In genomic region chr12:73482858-73483257, GRCm38 (mm10) we compare ENCODE assay signal across 15 mouse cellular contexts.
"Had no signal": no experiment of that assay in that cellular context is flagged by ENCODE, and none has a peak within 500 bp of the region (broad histone marks: within the 10 kb centered on the region; RNA-seq: fewer than 3 reads in every experiment).

No protein-coding gene starts in this region.

- DNase-seq: kidney, adult 18-20 months; kidney, adult 9 months; kidney, postnatal 14 days; kidney, postnatal 4 days; layer of hippocampus, adult 9-11 months; lung, adult 2 months; midbrain, embryonic 14.5 days; thymus, adult 18-20 months; thymus, postnatal 36 days had no signal

- H3K4me2 ChIP-seq: limb, embryonic 12.5 days; limb, embryonic 15.5 days; liver, embryonic 12.5 days; liver, embryonic 15.5 days; midbrain, embryonic 11.5 days had no signal

- H3K9ac ChIP-seq: limb, embryonic 12.5 days; limb, embryonic 15.5 days; liver, embryonic 12.5 days; liver, embryonic 15.5 days had no signal

- H3K27ac ChIP-seq: limb, embryonic 12.5 days; limb, embryonic 15.5 days; liver, embryonic 12.5 days; liver, embryonic 15.5 days; macrophage had no signal

- H3K4me3 ChIP-seq: limb, embryonic 12.5 days; limb, embryonic 15.5 days; liver, embryonic 12.5 days; liver, embryonic 15.5 days had no signal

- H3K4me1 ChIP-seq: limb, embryonic 12.5 days; liver, embryonic 12.5 days; liver, embryonic 15.5 days had no signal

- ATAC-seq: liver, embryonic 12.5 days had no signal

- H3K9me3 ChIP-seq: limb, embryonic 12.5 days; limb, embryonic 15.5 days; liver, embryonic 12.5 days; liver, embryonic 15.5 days had no signal

- H3K36me3 ChIP-seq: limb, embryonic 12.5 days; limb, embryonic 15.5 days; liver, embryonic 12.5 days; liver, embryonic 15.5 days had no signal

- H3K27me3 ChIP-seq: limb, embryonic 15.5 days; liver, embryonic 12.5 days; liver, embryonic 15.5 days had no signal
